Mouse (Mus musculus): ENCODE measurements at regions not wholly inside any gene's neighbourhood (a gene's known extent, or its start where the extent isn't known, plus 50 kb on each side); places are given as distances from the start of the nearest gene placed in this dataset.

- Histone ChIP-seq H3K9me3 (replicated peaks; ENCODE audit: insufficient read depth, low read length) (no peaks in the 10 kb centered on the region), H3K9ac (ENCODE audit: control insufficient read depth, low read depth, low read length, poor library complexity, severe bottlenecking) (no peak overlapping the region), H3K79me2 (ENCODE audit: control insufficient read depth, insufficient read depth, low read length, poor library complexity) (no peaks in the 10 kb centered on the region), H3K36me3 (ENCODE audit: control insufficient read depth in 1 of 2, insufficient read depth in 2 of 2, low read length in 2 of 2) (no peaks in the 10 kb centered on the region), H3K27me3 (ENCODE audit: control insufficient read depth in 1 of 2, insufficient read depth in 2 of 2, low read length in 2 of 2) (no peaks in the 10 kb centered on the region), H3K4me3 (ENCODE audit: control insufficient read depth in 1 of 2, insufficient read depth in 1 of 2, low read depth in 2 of 2, low read length in 2 of 2) (no peak overlapping the region), H3K27ac (ENCODE audit: control insufficient read depth, low read depth, low read length) (no peak overlapping the region), H3K4me1 (ENCODE audit: control insufficient read depth in 1 of 2, insufficient read depth in 2 of 2, low read length in 2 of 2) (no peaks in the 10 kb centered on the region)
- DNase-seq (ENCODE audit: low read depth, low spot score), result peak; percentile 3
- TF ChIP-seq NRF1 (IDR thresholded peaks at IDR 0.05; ENCODE audit: insufficient read depth, low read depth, low read length, poor library complexity, severe bottlenecking) (no peak), BHLHE40 (IDR thresholded peaks at IDR 0.05; ENCODE audit: borderline replicate concordance, low read depth, low read length) (no peak), SIN3A (IDR thresholded peaks at IDR 0.05; ENCODE audit: low read length) (no peak), UBTF (IDR thresholded peaks at IDR 0.05; ENCODE audit: borderline replicate concordance, insufficient read depth, low read depth, low read length) (no peak), ZKSCAN1 (IDR thresholded peaks at IDR 0.05; ENCODE audit: low read depth, low read length) (no peak), EP300 (IDR thresholded peaks at IDR 0.05; ENCODE audit: low read depth in 1 of 2, low read length in 2 of 2) (no peak), MAX (IDR thresholded peaks at IDR 0.05; ENCODE audit: low read length) (no peak), KAT2A (conservative IDR thresholded peaks at IDR 0.05; ENCODE audit: low read depth, low read length) (no peak), MXI1 (IDR thresholded peaks at IDR 0.05; ENCODE audit: low read depth, low read length) (no peak), MEF2A (IDR thresholded peaks at IDR 0.05; ENCODE audit: extremely low read depth, insufficient replicate concordance, low read depth, low read length, poor library complexity, severe bottlenecking) (no peak), CHD2 (IDR thresholded peaks at IDR 0.05; ENCODE audit: low read length) (no peak), GABPA (IDR thresholded peaks at IDR 0.05; ENCODE audit: low read depth, low read length) (no peak), E2F4 (IDR thresholded peaks at IDR 0.05; ENCODE audit: borderline replicate concordance, low read depth, low read length) (no peak), CHD1 (IDR thresholded peaks at IDR 0.05; ENCODE audit: low read depth, low read length) (no peak)
Observed at GRCm38 (mm10) chr13:55977902-55978301, 141.9 kb upstream of the Pitx1 start.

DNA sequence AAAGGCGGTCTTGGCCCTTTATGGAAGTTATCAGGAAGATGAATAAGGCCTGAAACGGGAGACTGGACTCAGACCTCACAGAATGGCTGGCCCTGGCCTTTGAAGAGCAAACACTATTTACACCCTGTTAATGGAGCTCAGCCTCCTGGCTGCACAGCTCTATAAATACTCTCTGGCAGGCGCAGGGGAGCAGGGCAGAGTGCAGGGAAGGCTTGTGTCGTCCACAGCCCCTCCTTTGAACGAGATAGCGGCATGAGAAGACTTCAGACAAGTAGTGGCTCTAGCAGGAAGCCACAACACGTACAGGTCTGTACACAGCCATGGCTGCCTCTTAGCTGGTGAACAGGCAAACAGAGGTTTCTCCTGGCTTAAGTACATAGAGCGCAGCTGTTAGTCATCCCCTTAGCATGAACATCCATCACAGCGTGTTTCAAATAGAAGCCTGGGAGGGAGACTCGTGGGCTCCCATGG, 141.0 kb upstream of the Pitx1 start:
- no peak overlapping the region for H3K4me3 ChIP-seq (ENCODE audit: control insufficient read depth in 1 of 2, insufficient read depth in 1 of 2, low read depth in 2 of 2, low read length in 2 of 2)
- H3K79me2 ChIP-seq (ENCODE audit: control insufficient read depth, insufficient read depth, low read length, poor library complexity), result no peaks in the 10 kb centered on the region
- no peaks in the 10 kb centered on the region for H3K9me3 ChIP-seq (replicated peaks; ENCODE audit: insufficient read depth, low read length)
- no peak for DNase-seq (ENCODE audit: low read depth, low spot score)
- no peaks in the 10 kb centered on the region for H3K36me3 ChIP-seq (ENCODE audit: control insufficient read depth in 1 of 2, insufficient read depth in 2 of 2, low read length in 2 of 2)
- no peaks in the 10 kb centered on the region for H3K4me1 ChIP-seq (ENCODE audit: control insufficient read depth in 1 of 2, insufficient read depth in 2 of 2, low read length in 2 of 2)
- no peak overlapping the region for H3K9ac ChIP-seq (ENCODE audit: control insufficient read depth, low read depth, low read length, poor library complexity, severe bottlenecking)
- TF ChIP-seq UBTF (IDR thresholded peaks at IDR 0.05; ENCODE audit: borderline replicate concordance, insufficient read depth, low read depth, low read length), result no peak
- no peak for TF ChIP-seq POLR2AphosphoS5 (IDR thresholded peaks at IDR 0.05; ENCODE audit: borderline replicate concordance, low read depth, low read length)
- TF ChIP-seq NRF1 (IDR thresholded peaks at IDR 0.05; ENCODE audit: insufficient read depth, low read depth, low read length, poor library complexity, severe bottlenecking), result no peak
- no peak for TF ChIP-seq NELFE (IDR thresholded peaks at IDR 0.05; ENCODE audit: low read depth, low read length)
- no peak for TF ChIP-seq CTCF (IDR thresholded peaks at IDR 0.05 in 2 of 3, conservative IDR thresholded peaks at IDR 0.05 in 1 of 3; ENCODE audit: control insufficient read depth in 1 of 3, insufficient read depth in 1 of 3, low read depth in 2 of 3, low read length in 3 of 3, poor library complexity in 1 of 3, severe bottlenecking in 1 of 3)
- H3K27me3 ChIP-seq (ENCODE audit: control insufficient read depth in 1 of 2, insufficient read depth in 2 of 2, low read length in 2 of 2), result no peaks in the 10 kb centered on the region
- H3K27ac ChIP-seq (ENCODE audit: control insufficient read depth, low read depth, low read length), result no peak overlapping the region
